Mouse (Mus musculus): Measurements from ENCODE around the gene Pitpna. TPM values are rescaled to one million over a fixed set of nuclear protein-coding genes. Genes with fewer than 3 reads are reported as not detected.
A peak's percentile ranks its signal among the peaks of the same experiment; 100 is the strongest.

Pitpna gene
- total RNA-seq (2014; rRNA removed) (90.7 and 91.4 TPM in 2 replicates), polyA plus RNA-seq (2015; fragmentation: Nextera tagmentation; extraction: Ambion mirVana) (95.9 and 109 TPM in 2 replicates)

GRCm38 (mm10) chr11:75587493-75588284, at the start of gene Pitpna:
TSS of gene Pitpna (plus strand) at chr11:75588097.
- no peak for TF ChIP-seq CTCF (IDR thresholded peaks at IDR 0.05; ENCODE audit: low read depth)
- peaks cover 14% of the 10 kb centered on the region for H3K4me1 ChIP-seq (ENCODE audit: insufficient read depth, low read length)
- peak within 1 kb of the TSS; percentile 88 for H3K27ac ChIP-seq
- peak within 1 kb of the TSS; percentile 65 for H3K4me2 ChIP-seq (ENCODE audit: low read depth, low read length)
- ATAC-seq = peak; percentile 95
- DNase-seq (ENCODE audit: low spot score) = peak; percentile 98
- H3K4me3 ChIP-seq (ENCODE audit: low read length) = peak within 1 kb of the TSS; percentile 68
- peak within 1 kb of the TSS; percentile 87 for H3K9ac ChIP-seq (replicated peaks; ENCODE audit: low read length)
- H3K36me3 ChIP-seq (ENCODE audit: insufficient read depth, low read length) = no peaks in the 10 kb centered on the region
- no peaks in the 10 kb centered on the region for H3K27me3 ChIP-seq (ENCODE audit: insufficient read depth, low read length)
- H3K9me3 ChIP-seq (ENCODE audit: low read length) = no peaks in the 10 kb centered on the region
- 5% methylated on average over 48 of the region's 49 CpGs for WGBS

- H3K27me3 ChIP-seq (ENCODE audit: insufficient read depth, low read length) = no peaks in the 10 kb centered on the region
- DNase-seq (ENCODE audit: low spot score) (no peak), ATAC-seq (no peak; the same call in 1 of the 2 replicates)
- WGBS = 49% methylated on average over 9 of the region's 9 CpGs
- 0 out of 2 replicates have a peak, but pooled peaks cover 4% of the 10 kb centered on the region for H3K36me3 ChIP-seq (ENCODE audit: insufficient read depth, low read length)
- no peaks in the 10 kb centered on the region for H3K9me3 ChIP-seq (ENCODE audit: low read length)
- no peak overlapping the region for H3K4me3 ChIP-seq (ENCODE audit: low read length)
- H3K4me1 ChIP-seq (ENCODE audit: insufficient read depth, low read length) = 0 out of 2 replicates have a peak, but pooled peaks cover 5% of the 10 kb centered on the region
- no peak overlapping the region for H3K4me2 ChIP-seq (ENCODE audit: low read depth, low read length)
- H3K9ac ChIP-seq (replicated peaks; ENCODE audit: low read length) = no peak overlapping the region
- peak overlapping the region; percentile 59 for H3K27ac ChIP-seq
- TF ChIP-seq CTCF (IDR thresholded peaks at IDR 0.05; ENCODE audit: low read depth) = no peak
Measured at GRCm38 (mm10) chr11:75538184-75538969, 49.5 kb upstream of the Pitpna start.

GRCm38 (mm10) chr11:75538970-75539299, 49.0 kb upstream of the Pitpna start:
- H3K27ac ChIP-seq = peak overlapping the region; percentile 59; the same call in 1 of the 2 replicates
- H3K9me3 ChIP-seq (ENCODE audit: low read length) = no peaks in the 10 kb centered on the region
- no peak for DNase-seq (ENCODE audit: low spot score)
- H3K36me3 ChIP-seq (ENCODE audit: insufficient read depth, low read length) = 0 out of 2 replicates have a peak, but pooled peaks cover 6% of the 10 kb centered on the region
- 0 out of 2 replicates have a peak, but pooled peaks cover 4% of the 10 kb centered on the region for H3K4me1 ChIP-seq (ENCODE audit: insufficient read depth, low read length)
- H3K4me2 ChIP-seq (ENCODE audit: low read depth, low read length) = no peak overlapping the region
- 82% methylated on average over 13 of the region's 13 CpGs for WGBS
- no peak overlapping the region for H3K4me3 ChIP-seq (ENCODE audit: low read length)
- no peak overlapping the region for H3K9ac ChIP-seq (replicated peaks; ENCODE audit: low read length)
- TF ChIP-seq CTCF (IDR thresholded peaks at IDR 0.05; ENCODE audit: low read depth) = no peak
- ATAC-seq = no peak
- no peaks in the 10 kb centered on the region for H3K27me3 ChIP-seq (ENCODE audit: insufficient read depth, low read length)

GRCm38 (mm10) chr11:75540209-75540608, 47.7 kb upstream of the Pitpna start:
- Histone ChIP-seq H3K4me1 (ENCODE audit: insufficient read depth, low read length) (0 out of 2 replicates have a peak, but pooled peaks cover 4% of the 10 kb centered on the region), H3K4me2 (ENCODE audit: low read depth, low read length) (no peak overlapping the region), H3K27me3 (ENCODE audit: insufficient read depth, low read length) (no peaks in the 10 kb centered on the region), H3K9ac (replicated peaks; ENCODE audit: low read length) (no peak overlapping the region), H3K9me3 (ENCODE audit: low read length) (no peaks in the 10 kb centered on the region), H3K36me3 (ENCODE audit: insufficient read depth, low read length) (peaks cover 11% of the 10 kb centered on the region; the same call in 1 of the 2 replicates), H3K4me3 (ENCODE audit: low read length) (no peak overlapping the region), H3K27ac (peak overlapping the region; percentile 20; the same call in 1 of the 2 replicates)
- DNase-seq (ENCODE audit: low spot score) (no peak), ATAC-seq (no peak)
- no peak for TF ChIP-seq CTCF (IDR thresholded peaks at IDR 0.05; ENCODE audit: low read depth)
- 84% methylated on average over 8 of the region's 8 CpGs for WGBS

- H3K27ac ChIP-seq = peak overlapping the region; percentile 58
- 58% methylated on average over 19 of the region's 19 CpGs for WGBS
- no peak for TF ChIP-seq CTCF (IDR thresholded peaks at IDR 0.05; ENCODE audit: low read depth)
Measured at GRCm38 (mm10) chr11:75540710-75541581, 47.0 kb upstream of the Pitpna start.

GRCm38 (mm10) chr11:75544713-75545112, 43.2 kb upstream of the Pitpna start:
- WGBS = 71% methylated on average over 9 of the region's 9 CpGs
- Histone ChIP-seq H3K4me3 (ENCODE audit: low read length) (no peak overlapping the region), H3K4me2 (ENCODE audit: low read depth, low read length) (no peak overlapping the region), H3K9me3 (ENCODE audit: low read length) (no peaks in the 10 kb centered on the region), H3K4me1 (ENCODE audit: insufficient read depth, low read length) (no peaks in the 10 kb centered on the region), H3K9ac (replicated peaks; ENCODE audit: low read length) (no peak overlapping the region), H3K27me3 (ENCODE audit: insufficient read depth, low read length) (no peaks in the 10 kb centered on the region), H3K27ac (no peak overlapping the region), H3K36me3 (ENCODE audit: insufficient read depth, low read length) (peaks cover 19% of the 10 kb centered on the region; the same call in 1 of the 2 replicates)
- no peak for TF ChIP-seq CTCF (IDR thresholded peaks at IDR 0.05; ENCODE audit: low read depth)
- ATAC-seq = no peak
- no peak for DNase-seq (ENCODE audit: low spot score)

More at GRCm38 (mm10) chr11:75540710-75541581, 47.0 kb upstream of the Pitpna start:
- peaks cover 12% of the 10 kb centered on the region; the same call in 1 of the 2 replicates for H3K36me3 ChIP-seq (ENCODE audit: insufficient read depth, low read length)
- H3K9me3 ChIP-seq (ENCODE audit: low read length) = no peaks in the 10 kb centered on the region
- no peak overlapping the region for H3K4me3 ChIP-seq (ENCODE audit: low read length)
- H3K4me2 ChIP-seq (ENCODE audit: low read depth, low read length) = no peak overlapping the region
- DNase-seq (ENCODE audit: low spot score) (no peak), ATAC-seq (no peak)
- no peaks in the 10 kb centered on the region for H3K4me1 ChIP-seq (ENCODE audit: insufficient read depth, low read length)
- H3K27me3 ChIP-seq (ENCODE audit: insufficient read depth, low read length) = no peaks in the 10 kb centered on the region
- H3K9ac ChIP-seq (replicated peaks; ENCODE audit: low read length) = no peak overlapping the region

All from hindbrain, postnatal 0 days (tissue).